Mouse (Mus musculus): ENCODE measurements around the gene Ahnak.

DNA sequence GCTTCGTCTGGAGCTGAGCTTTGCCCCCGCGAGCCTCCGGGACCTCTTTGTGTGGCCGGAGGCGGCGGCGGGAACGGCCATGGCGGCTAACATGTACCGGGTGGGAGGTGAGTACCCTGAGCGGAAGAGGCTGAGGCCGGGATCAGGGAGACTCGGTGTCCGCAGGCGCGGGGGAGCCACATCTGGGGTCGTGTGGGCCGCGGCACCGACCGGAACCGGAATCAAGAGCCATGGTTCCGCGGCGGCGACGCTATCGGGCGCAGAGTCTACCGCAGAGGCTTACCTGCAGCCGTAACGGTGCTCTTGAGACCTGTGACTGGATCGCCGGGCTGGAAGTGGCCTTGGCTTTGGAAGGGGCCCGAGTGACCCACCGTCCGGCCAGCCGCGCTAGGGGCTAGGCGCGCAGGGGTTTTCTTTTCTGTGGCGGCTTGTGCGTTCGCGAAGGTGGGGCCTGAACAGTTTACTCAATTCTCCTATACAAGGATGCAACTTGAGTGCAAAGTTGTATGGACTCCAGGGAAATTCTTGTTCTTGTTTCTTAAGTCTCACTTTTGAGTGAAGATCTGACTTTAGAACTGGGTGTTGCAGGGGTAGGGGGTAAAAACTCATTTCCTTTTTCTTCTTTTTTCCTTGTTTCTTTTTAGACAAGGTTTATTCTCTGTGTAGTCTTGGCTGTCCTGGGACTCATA lies 46.7 kb upstream of the Ahnak start:
- TF ChIP-seq POLR2A (IDR thresholded peaks at IDR 0.05; ENCODE audit: low read depth, low read length), result peak; percentile 20; the same call in 1 of the 2 replicates
- TF ChIP-seq CTCF (IDR thresholded peaks at IDR 0.05; ENCODE audit: extremely low read depth, insufficient read depth, insufficient read length, insufficient replicate concordance), result no peak
